Mouse (Mus musculus): Measurements from ENCODE around the gene Gls.

- TF ChIP-seq CTCF (IDR thresholded peaks at IDR 0.05; ENCODE audit: low read depth), result no peak
- TF ChIP-seq EP300 (IDR thresholded peaks at IDR 0.05; ENCODE audit: low read depth), result no peak
Observed at GRCm38 (mm10) chr1:52265886-52266516, 33.0 kb upstream of the Gls start.
